Mouse (Mus musculus): ENCODE measurements around the gene Ift140. TPM values are rescaled to one million over a fixed set of nuclear protein-coding genes. Genes with fewer than 3 reads are reported as not detected.
A peak's percentile ranks its signal among the peaks of the same experiment; 100 is the strongest.

The Ift140 gene
- polyA plus RNA-seq, 1 experiment from 2014 or later = 20.0 TPM

GRCm38 (mm10) chr17:25047143-25047542 is 31.3 kb downstream of the Ift140 start:
- H3K27ac ChIP-seq (replicated peaks) = no peak overlapping the region
- no peak overlapping the region for H3K9ac ChIP-seq
- H3K27me3 ChIP-seq = no peaks in the 10 kb centered on the region
- peaks cover 20% of the 10 kb centered on the region for H3K36me3 ChIP-seq
- 92% methylated on average over 5 of the region's 6 CpGs for WGBS
- H3K4me2 ChIP-seq = no peak overlapping the region
- no peaks in the 10 kb centered on the region for H3K4me1 ChIP-seq (replicated peaks)
- no peak for ATAC-seq (ENCODE audit: low FRiP score, low read depth)
- no peaks in the 10 kb centered on the region for H3K9me3 ChIP-seq
- no peak overlapping the region for H3K4me3 ChIP-seq

GRCm38 (mm10) chr17:25053274-25053673 is 37.4 kb downstream of the Ift140 start:
- peaks cover 22% of the 10 kb centered on the region for H3K36me3 ChIP-seq
- no peaks in the 10 kb centered on the region for H3K9me3 ChIP-seq
- H3K9ac ChIP-seq = no peak overlapping the region

GRCm38 (mm10) chr17:25057041-25057440 is 41.2 kb downstream of the Ift140 start:
- H3K36me3 ChIP-seq = peaks cover 26% of the 10 kb centered on the region; the same call in 1 of the 2 replicates
- no peak overlapping the region for H3K4me2 ChIP-seq
- no peak overlapping the region for H3K4me3 ChIP-seq
- ATAC-seq (ENCODE audit: low FRiP score, low read depth) = no peak
- WGBS = 84% methylated on average over 6 of the region's 6 CpGs
- no peaks in the 10 kb centered on the region for H3K9me3 ChIP-seq
- H3K4me1 ChIP-seq (replicated peaks) = no peaks in the 10 kb centered on the region
- H3K9ac ChIP-seq = no peak overlapping the region
- no peak overlapping the region for H3K27ac ChIP-seq (replicated peaks)
- H3K27me3 ChIP-seq = no peaks in the 10 kb centered on the region

More at GRCm38 (mm10) chr17:25053274-25053673, 37.4 kb downstream of the Ift140 start:
- WGBS = 85% methylated on average over 9 of the region's 9 CpGs
- no peaks in the 10 kb centered on the region for H3K27me3 ChIP-seq
- no peak overlapping the region for H3K4me2 ChIP-seq
- H3K27ac ChIP-seq (replicated peaks) = no peak overlapping the region
- no peak overlapping the region for H3K4me3 ChIP-seq
- no peak for ATAC-seq (ENCODE audit: low FRiP score, low read depth)
- no peaks in the 10 kb centered on the region for H3K4me1 ChIP-seq (replicated peaks)

- no peak overlapping the region for H3K4me2 ChIP-seq
- 79% methylated on average over 4 of the region's 4 CpGs for WGBS
- H3K9me3 ChIP-seq = no peaks in the 10 kb centered on the region
- H3K9ac ChIP-seq = no peak overlapping the region
- H3K27ac ChIP-seq (replicated peaks) = no peak overlapping the region
- H3K36me3 ChIP-seq = 0 out of 2 replicates have a peak, but pooled peaks cover 14% of the 10 kb centered on the region
- no peaks in the 10 kb centered on the region for H3K4me1 ChIP-seq (replicated peaks)
- no peak for ATAC-seq (ENCODE audit: low FRiP score, low read depth)
- no peak overlapping the region for H3K4me3 ChIP-seq
- no peaks in the 10 kb centered on the region for H3K27me3 ChIP-seq
These were observed 47.4 kb downstream of the Ift140 start for GRCm38 (mm10) chr17:25063261-25063660.

- no peak overlapping the region for H3K27ac ChIP-seq (replicated peaks)
These were observed 48.0 kb downstream of the Ift140 start for GRCm38 (mm10) chr17:25063872-25064271.

GRCm38 (mm10) chr17:25064351-25064750 is 48.5 kb downstream of the Ift140 start:
- Histone ChIP-seq H3K4me1 (replicated peaks) (no peaks in the 10 kb centered on the region), H3K27me3 (no peaks in the 10 kb centered on the region), H3K4me2 (no peak overlapping the region), H3K9ac (no peak overlapping the region), H3K4me3 (no peak overlapping the region), H3K27ac (replicated peaks) (no peak overlapping the region), H3K36me3 (0 out of 2 replicates have a peak, but pooled peaks cover 11% of the 10 kb centered on the region), H3K9me3 (no peaks in the 10 kb centered on the region)
- no peak for ATAC-seq (ENCODE audit: low FRiP score, low read depth)
- 82% methylated on average over 9 of the region's 9 CpGs for WGBS

More at GRCm38 (mm10) chr17:25063872-25064271, 48.0 kb downstream of the Ift140 start:
- Histone ChIP-seq H3K4me3 (no peak overlapping the region), H3K4me1 (replicated peaks) (no peaks in the 10 kb centered on the region), H3K9me3 (no peaks in the 10 kb centered on the region), H3K4me2 (no peak overlapping the region), H3K36me3 (0 out of 2 replicates have a peak, but pooled peaks cover 13% of the 10 kb centered on the region), H3K9ac (no peak overlapping the region), H3K27me3 (no peaks in the 10 kb centered on the region)
- no peak for ATAC-seq (ENCODE audit: low FRiP score, low read depth)
- 85% methylated on average over 12 of the region's 12 CpGs for WGBS

GRCm38 (mm10) chr17:25065189-25065588 is 49.3 kb downstream of the Ift140 start:
- no peak overlapping the region for H3K27ac ChIP-seq (replicated peaks)
- no peak overlapping the region for H3K9ac ChIP-seq
- ATAC-seq (ENCODE audit: low FRiP score, low read depth) = no peak
- H3K4me1 ChIP-seq (replicated peaks) = no peaks in the 10 kb centered on the region
- H3K27me3 ChIP-seq = no peaks in the 10 kb centered on the region
- H3K9me3 ChIP-seq = no peaks in the 10 kb centered on the region
- WGBS = 92% methylated on average over 3 of the region's 3 CpGs
- H3K4me2 ChIP-seq = no peak overlapping the region
- H3K4me3 ChIP-seq = no peak overlapping the region
- 0 out of 2 replicates have a peak, but pooled peaks cover 7% of the 10 kb centered on the region for H3K36me3 ChIP-seq

- WGBS = 93% methylated on average over 7 of the region's 7 CpGs
- H3K4me3 ChIP-seq = no peak overlapping the region
- H3K4me2 ChIP-seq = no peak overlapping the region
These were observed 50.7 kb downstream of the Ift140 start for GRCm38 (mm10) chr17:25066595-25066994.

GRCm38 (mm10) chr17:25067442-25067851 is 51.6 kb downstream of the Ift140 start:
- H3K9me3 ChIP-seq = no peaks in the 10 kb centered on the region
- no peak overlapping the region for H3K27ac ChIP-seq (replicated peaks)

More at GRCm38 (mm10) chr17:25066595-25066994, 50.7 kb downstream of the Ift140 start:
- no peak for ATAC-seq (ENCODE audit: low FRiP score, low read depth)
- no peaks in the 10 kb centered on the region for H3K9me3 ChIP-seq
- H3K4me1 ChIP-seq (replicated peaks) = no peaks in the 10 kb centered on the region
- 0 out of 2 replicates have a peak, but pooled peaks cover under 1% of the 10 kb centered on the region for H3K36me3 ChIP-seq
- no peak overlapping the region for H3K27ac ChIP-seq (replicated peaks)
- H3K9ac ChIP-seq = no peak overlapping the region
- no peaks in the 10 kb centered on the region for H3K27me3 ChIP-seq

GRCm38 (mm10) chr17:25068690-25069089 is 52.8 kb downstream of the Ift140 start:
- no peaks in the 10 kb centered on the region for H3K27me3 ChIP-seq
- H3K9me3 ChIP-seq = no peaks in the 10 kb centered on the region
- no peak overlapping the region for H3K9ac ChIP-seq
- WGBS = 71% methylated on average over 2 of the region's 2 CpGs
- no peak for ATAC-seq (ENCODE audit: low FRiP score, low read depth)
- no peaks in the 10 kb centered on the region for H3K4me1 ChIP-seq (replicated peaks)
- H3K27ac ChIP-seq (replicated peaks) = no peak overlapping the region
- H3K4me2 ChIP-seq = no peak overlapping the region
- H3K4me3 ChIP-seq = no peak overlapping the region
- no peaks in the 10 kb centered on the region for H3K36me3 ChIP-seq

More at GRCm38 (mm10) chr17:25067442-25067851, 51.6 kb downstream of the Ift140 start:
- H3K4me1 ChIP-seq (replicated peaks) = no peaks in the 10 kb centered on the region
- no peaks in the 10 kb centered on the region for H3K36me3 ChIP-seq
- H3K4me3 ChIP-seq = no peak overlapping the region
- WGBS = 83% methylated on average over 8 of the region's 8 CpGs
- H3K4me2 ChIP-seq = no peak overlapping the region
- ATAC-seq (ENCODE audit: low FRiP score, low read depth) = no peak
- H3K9ac ChIP-seq = no peak overlapping the region
- no peaks in the 10 kb centered on the region for H3K27me3 ChIP-seq

GRCm38 (mm10) chr17:25076906-25077305 is 61.0 kb downstream of the Ift140 start:
- H3K4me3 ChIP-seq = no peak overlapping the region
- no peak overlapping the region for H3K4me2 ChIP-seq
- H3K27me3 ChIP-seq = no peaks in the 10 kb centered on the region
- H3K36me3 ChIP-seq = no peaks in the 10 kb centered on the region
- H3K27ac ChIP-seq (replicated peaks) = peak overlapping the region; percentile 68
- H3K9ac ChIP-seq = no peak overlapping the region
- WGBS = 84% methylated on average over 4 of the region's 4 CpGs
- H3K4me1 ChIP-seq (replicated peaks) = peaks cover 21% of the 10 kb centered on the region
- ATAC-seq (ENCODE audit: low FRiP score, low read depth) = no peak
- no peaks in the 10 kb centered on the region for H3K9me3 ChIP-seq

GRCm38 (mm10) chr17:25077771-25078372 is 62.0 kb downstream of the Ift140 start:
- H3K36me3 ChIP-seq = no peaks in the 10 kb centered on the region
- H3K4me2 ChIP-seq = peak overlapping the region; percentile 31
- peak; percentile 81 for ATAC-seq (ENCODE audit: low FRiP score, low read depth)

More at GRCm38 (mm10) chr17:25077771-25078372, 62.0 kb downstream of the Ift140 start:
- 52% methylated on average over 13 of the region's 13 CpGs for WGBS
- Histone ChIP-seq H3K9ac (no peak overlapping the region), H3K27me3 (no peaks in the 10 kb centered on the region), H3K9me3 (no peaks in the 10 kb centered on the region), H3K27ac (replicated peaks) (peak overlapping the region; percentile 68), H3K4me1 (replicated peaks) (peaks cover 21% of the 10 kb centered on the region), H3K4me3 (0 out of 2 replicates have a peak overlapping the region, but pooled peaks have one; percentile 23)

Data from hindbrain, embryonic 15.5 days (tissue).